Mouse (Mus musculus): ENCODE measurements around the gene Rasgef1b. TPM values are rescaled to one million over a fixed set of nuclear protein-coding genes. Genes with fewer than 3 reads are reported as not detected.

Rasgef1b gene
- polyA plus RNA-seq (2017; shearing (Covaris generic)) = 5.4 TPM

DNA sequence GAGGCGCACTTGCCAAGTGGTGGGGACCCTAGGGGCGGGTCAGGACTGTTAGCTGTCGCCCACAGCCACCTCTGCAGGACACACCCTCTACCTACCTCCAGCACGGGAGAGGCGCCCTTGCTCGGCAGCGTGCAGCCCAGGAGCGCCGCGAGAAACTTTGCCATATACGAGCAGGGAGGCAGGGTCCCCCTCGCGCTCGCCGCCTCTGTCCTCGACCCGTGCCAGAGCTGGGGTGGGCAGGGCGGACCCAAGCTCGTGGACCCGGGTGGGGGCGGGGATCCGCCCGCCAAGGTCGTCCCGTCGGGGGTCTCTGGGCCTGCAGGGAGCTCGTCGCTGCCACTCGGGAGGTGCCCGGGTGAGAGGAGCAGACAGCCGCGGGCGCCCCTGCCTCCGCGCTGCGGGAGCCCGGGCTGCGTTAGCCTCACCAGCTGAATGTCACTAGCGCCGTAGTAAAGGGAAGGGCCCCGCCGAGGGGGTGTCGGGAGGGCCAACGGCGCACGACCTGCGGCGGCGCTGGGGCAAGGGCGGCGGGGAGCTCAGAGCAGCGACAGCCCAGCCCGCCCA is at the start of gene Rasgef1b:
Gene Rasgef1b, minus strand, starts transcription at position 417 of the 564 bp plus-strand sequence.

Other genes with a start within 250 kb of the Rasgef1b start
- not detected for gene Vamp9, start 177.2 kb upstream of the Rasgef1b start, polyA plus RNA-seq (2017; shearing (Covaris generic))
- 497 TPM for gene Hnrnpd, start 249.9 kb upstream of the Rasgef1b start, polyA plus RNA-seq (2017; shearing (Covaris generic))
- gene 4930524J08Rik, start 250.0 kb upstream of the Rasgef1b start, polyA plus RNA-seq (2017; shearing (Covaris generic)) = not detected

All from naive thymus-derived CD4-positive, alpha-beta T cell, adult 5 months (primary cell).